Mouse (Mus musculus): ENCODE data around the gene Oaz3. TPM values are rescaled to one million over a fixed set of nuclear protein-coding genes. Genes with fewer than 3 reads are reported as not detected.

The Oaz3 gene
- 1.8 TPM for polyA plus RNA-seq (2017; shearing (Covaris generic))

GRCm38 (mm10) chr3:94443597-94443964 lies at the start of gene Oaz3:
Gene Oaz3 (minus strand): TSS chr3:94443915.

GRCm38 (mm10) chr3:94480291-94480884 lies 36.7 kb upstream of the Oaz3 start, which contains the start of gene Riiad1:
Gene Riiad1 (minus strand): TSS chr3:94480341.

DNA sequence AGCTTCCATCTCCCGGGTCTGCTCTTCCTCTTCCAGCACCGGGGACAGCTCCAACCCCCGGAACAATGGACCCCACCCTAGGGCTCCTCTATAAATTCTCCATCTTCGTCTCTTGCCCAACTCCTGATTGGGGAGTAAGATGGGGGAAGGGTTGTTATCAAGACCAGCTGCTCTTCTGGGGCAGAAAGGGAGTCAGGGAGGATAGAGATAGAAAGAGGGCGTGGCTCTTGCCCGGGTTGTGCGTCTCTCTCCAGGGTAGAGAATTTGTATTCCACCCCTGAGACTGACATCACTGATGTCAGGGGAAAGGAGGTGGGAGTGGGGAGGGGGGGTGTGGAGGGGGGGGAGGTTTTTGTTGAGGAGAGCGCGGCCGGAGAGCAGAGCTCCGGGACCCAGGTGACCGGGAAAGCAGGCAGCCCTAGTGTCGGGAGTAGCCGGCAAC lies 34.3 kb upstream of the Oaz3 start, which contains the start of gene Celf3:
TSS of gene Celf3 (plus strand) at position 315 of the 442 bp plus-strand sequence.

GRCm38 (mm10) chr3:94442951-94443596 lies 641 bp downstream of the Oaz3 start, which contains the start of gene Mrpl9:
Gene Mrpl9 (plus strand): TSS chr3:94443318.

GRCm38 (mm10) chr3:94413031-94413679 lies 30.6 kb downstream of the Oaz3 start, which contains the start of gene Tdrkh:
Gene Tdrkh (plus strand): TSS chr3:94413273.

DNA sequence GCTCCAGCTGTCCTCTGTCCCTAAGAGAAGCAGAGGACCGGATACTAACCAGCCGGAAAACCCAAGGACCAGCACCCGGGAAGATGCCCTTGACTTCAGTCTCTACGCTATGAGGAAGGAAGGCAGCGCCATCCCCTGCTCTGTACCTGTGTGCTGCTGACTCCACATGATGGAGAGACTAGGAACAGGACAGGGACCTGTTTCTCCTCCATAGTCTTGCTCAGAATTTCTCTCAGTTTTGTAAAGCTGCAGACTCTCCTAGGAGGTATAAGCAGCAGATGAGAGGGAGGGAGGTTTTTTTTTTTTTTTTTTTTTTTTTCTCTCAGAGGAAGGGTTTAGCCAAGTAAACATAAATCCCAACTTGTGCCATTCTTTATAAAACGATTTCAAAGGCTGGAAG lies 45.5 kb downstream of the Oaz3 start, which contains the start of gene Lingo4:
TSS of gene Lingo4 (plus strand) at position 301 of the 400 bp plus-strand sequence.

Other genes starting within 250 kb of the Oaz3 start
- gene Gm5286, start 247.2 kb downstream of the Oaz3 start, polyA plus RNA-seq (2017; shearing (Covaris generic)): not detected
- gene Gm4778, start 179.9 kb downstream of the Oaz3 start, polyA plus RNA-seq (2017; shearing (Covaris generic)): not detected
- 8.1 TPM for gene Them4, start 133.8 kb downstream of the Oaz3 start, polyA plus RNA-seq (2017; shearing (Covaris generic))
- not detected for gene Them5, start 101.8 kb downstream of the Oaz3 start, polyA plus RNA-seq (2017; shearing (Covaris generic))
- not detected for gene C2cd4d, start 81.5 kb downstream of the Oaz3 start, polyA plus RNA-seq (2017; shearing (Covaris generic))
- 9.5 TPM for gene Rorc, start 71.1 kb downstream of the Oaz3 start, polyA plus RNA-seq (2017; shearing (Covaris generic))
- gene Lingo4, start 45.4 kb downstream of the Oaz3 start, polyA plus RNA-seq (2017; shearing (Covaris generic)): 0.12 TPM
- 10.1 TPM for gene Tdrkh, start 30.6 kb downstream of the Oaz3 start, polyA plus RNA-seq (2017; shearing (Covaris generic))
- gene Mrpl9, start 597 bp downstream of the Oaz3 start, polyA plus RNA-seq (2017; shearing (Covaris generic)): 80.5 TPM
- 1.5 TPM for gene Celf3, start 34.4 kb upstream of the Oaz3 start, polyA plus RNA-seq (2017; shearing (Covaris generic))
- 0.78 TPM for gene Riiad1, start 36.4 kb upstream of the Oaz3 start, polyA plus RNA-seq (2017; shearing (Covaris generic))
- gene Snx27, start 138.8 kb upstream of the Oaz3 start, polyA plus RNA-seq (2017; shearing (Covaris generic)): 11.7 TPM
- gene Gm10972, start 199.2 kb upstream of the Oaz3 start, polyA plus RNA-seq (2017; shearing (Covaris generic)): not detected
- 4.2 TPM for gene Tuft1, start 215.0 kb upstream of the Oaz3 start, polyA plus RNA-seq (2017; shearing (Covaris generic))
- gene Selenbp2, start 249.6 kb upstream of the Oaz3 start, polyA plus RNA-seq (2017; shearing (Covaris generic)): not detected

All from activated CD4-positive, CD25-positive, alpha-beta regulatory T cell, adult 9 weeks (primary cell).